Mouse (Mus musculus) forebrain, embryonic 16.5 days (tissue): Measurements from ENCODE around the gene Plin4. TPM values are rescaled to one million over a fixed set of nuclear protein-coding genes. Genes with fewer than 3 reads are reported as not detected.

Experiments used
- ATAC-seq: fragments of 200-750 bp; cut with Nextera tagmentation; 2 replicates; pipeline ENCODE4 v1.8.0; 2017; ENCODE audit warnings: mild to moderate bottlenecking, moderate library complexity
- H3K27ac ChIP-seq: fragments of 300-500 bp; sonication (generic); 2 replicates; pipeline ENCODE4 v1.5.1; 2014; ENCODE audit warnings: low read length, control low read depth
- H3K27me3 ChIP-seq: fragments of 300-500 bp; sonication (generic); replicated peaks from 2 replicates; pipeline ENCODE4 v1.6.1; 2014; ENCODE audit warnings: low read length; ENCODE audit not compliant: control insufficient read depth, insufficient read depth
- H3K36me3 ChIP-seq: fragments of 300-500 bp; sonication (generic); 2 replicates; pipeline ENCODE4 v1.6.1; 2014; ENCODE audit not compliant: control insufficient read depth, insufficient read depth
- H3K4me1 ChIP-seq: fragments of 300-500 bp; sonication (generic); replicated peaks from 2 replicates; pipeline ENCODE4 v1.6.1; 2014; ENCODE audit warnings: low read length; ENCODE audit not compliant: control insufficient read depth, insufficient read depth
- H3K4me2 ChIP-seq: fragments of 300-500 bp; sonication (generic); 2 replicates; pipeline ENCODE4 v1.6.1; 2014; ENCODE audit warnings: mild to moderate bottlenecking, low read length, control low read depth
- H3K4me3 ChIP-seq: fragments of 300-500 bp; sonication (generic); replicated peaks from 2 replicates; pipeline ENCODE4 v1.5.1; 2014; ENCODE audit warnings: mild to moderate bottlenecking, low read length, control low read depth
- H3K9ac ChIP-seq: fragments of 300-500 bp; sonication (generic); replicated peaks from 2 replicates; pipeline ENCODE4 v1.6.1; 2014; ENCODE audit warnings: low read depth, low read length, control low read depth
- H3K9me3 ChIP-seq: fragments of 300-500 bp; sonication (generic); 2 replicates; pipeline ENCODE4 v1.6.1; 2016; ENCODE audit warnings: low read length; ENCODE audit not compliant: control insufficient read depth
- WGBS: fragments of 180-500 bp; shearing (Covaris S2); extraction: QIAGEN DNeasy Blood & Tissue Kit; methylation state at CpG from one replicate; pipeline ENCODE4 v1.1.7; 2014; 5-methylcytosine and 5-hydroxymethylcytosine counted together
- polyA plus RNA-seq: library from polyadenylated mRNA; unstranded; fragments of >200 nt; fragmentation: Nextera tagmentation; extraction: Ambion mirVana; gene quantifications from 2 replicates; pipeline ENCODE4 v1.2.1, GENCODE M21; 2015

The Plin4 gene
- polyA plus RNA-seq: 0.09 and 0.14 TPM in 2 replicates

GRCm38 (mm10) chr17:56109219-56110051 is at the start of gene Plin4:
Gene Plin4, minus strand, starts transcription at chr17:56109803.
- ATAC-seq: no peak

GRCm38 (mm10) chr17:56153643-56154042 is 44.0 kb upstream of the Plin4 start:
- Histone ChIP-seq H3K4me1 (peaks cover 8% of the 10 kb centered on the region), H3K4me3 (no peak overlapping the region), H3K9ac (no peak overlapping the region), H3K27me3 (peaks cover 27% of the 10 kb centered on the region), H3K9me3 (no peaks in the 10 kb centered on the region), H3K27ac (no peak overlapping the region), H3K4me2 (no peak overlapping the region), H3K36me3 (no peaks in the 10 kb centered on the region)
- 24% methylated on average over 9 of the region's 9 CpGs for WGBS
- ATAC-seq: peak; percentile 36; the same call in 1 of the 2 replicates

More at GRCm38 (mm10) chr17:56109219-56110051, at the start of gene Plin4:
- WGBS: 67% methylated on average over 9 of the region's 10 CpGs
- Histone ChIP-seq H3K36me3 (no peaks in the 10 kb centered on the region), H3K27ac (no peak within 1 kb of the TSS), H3K9me3 (no peaks in the 10 kb centered on the region), H3K4me2 (no peak within 1 kb of the TSS), H3K27me3 (no peaks in the 10 kb centered on the region), H3K4me1 (no peaks in the 10 kb centered on the region), H3K9ac (no peak within 1 kb of the TSS), H3K4me3 (no peak within 1 kb of the TSS)

- H3K4me1 ChIP-seq: peaks cover 10% of the 10 kb centered on the region
- H3K9me3 ChIP-seq: no peaks in the 10 kb centered on the region
- no peak for ATAC-seq
- no peak overlapping the region for H3K4me3 ChIP-seq
- no peak overlapping the region for H3K27ac ChIP-seq
- WGBS: 43% methylated on average over 2 of the region's 2 CpGs
- H3K36me3 ChIP-seq: no peaks in the 10 kb centered on the region
- no peak overlapping the region for H3K9ac ChIP-seq
- H3K27me3 ChIP-seq: peaks cover 32% of the 10 kb centered on the region
- no peak overlapping the region for H3K4me2 ChIP-seq
Measured at GRCm38 (mm10) chr17:56149897-56150296, 40.3 kb upstream of the Plin4 start.

GRCm38 (mm10) chr17:56148790-56149618 is 39.4 kb upstream of the Plin4 start:
- peak; percentile 45 for ATAC-seq
- H3K4me2 ChIP-seq: peak overlapping the region; percentile 51
- H3K9me3 ChIP-seq: no peaks in the 10 kb centered on the region
- no peaks in the 10 kb centered on the region for H3K36me3 ChIP-seq
- peak overlapping the region; percentile 53 for H3K9ac ChIP-seq
- peaks cover 32% of the 10 kb centered on the region for H3K27me3 ChIP-seq
- peak overlapping the region; percentile 30 for H3K4me3 ChIP-seq
- 1% methylated on average over 30 of the region's 30 CpGs for WGBS
- H3K27ac ChIP-seq: no peak overlapping the region
- peaks cover 10% of the 10 kb centered on the region for H3K4me1 ChIP-seq

GRCm38 (mm10) chr17:56148280-56148679 is 38.7 kb upstream of the Plin4 start:
- 15% methylated on average over 9 of the region's 9 CpGs for WGBS
- ATAC-seq: no peak

GRCm38 (mm10) chr17:56147420-56147819 is 37.8 kb upstream of the Plin4 start:
- peaks cover 32% of the 10 kb centered on the region for H3K27me3 ChIP-seq

More at GRCm38 (mm10) chr17:56148280-56148679, 38.7 kb upstream of the Plin4 start:
- Histone ChIP-seq H3K9me3 (no peaks in the 10 kb centered on the region), H3K9ac (peak overlapping the region; percentile 53; the same call in 1 of the 2 replicates), H3K27ac (no peak overlapping the region), H3K27me3 (peaks cover 32% of the 10 kb centered on the region), H3K4me1 (peaks cover 10% of the 10 kb centered on the region), H3K4me2 (peak overlapping the region; percentile 51), H3K36me3 (no peaks in the 10 kb centered on the region), H3K4me3 (no peak overlapping the region)

GRCm38 (mm10) chr17:56146131-56146530 is 36.5 kb upstream of the Plin4 start:
- Histone ChIP-seq H3K9me3 (no peaks in the 10 kb centered on the region), H3K36me3 (no peaks in the 10 kb centered on the region), H3K27me3 (peaks cover 28% of the 10 kb centered on the region), H3K27ac (no peak overlapping the region), H3K4me2 (no peak overlapping the region), H3K4me3 (no peak overlapping the region), H3K9ac (no peak overlapping the region), H3K4me1 (peaks cover 20% of the 10 kb centered on the region)
- ATAC-seq: no peak
- WGBS: 20% methylated on average over 9 of the region's 9 CpGs

More at GRCm38 (mm10) chr17:56147420-56147819, 37.8 kb upstream of the Plin4 start:
- 70% methylated on average over 12 of the region's 12 CpGs for WGBS
- no peaks in the 10 kb centered on the region for H3K9me3 ChIP-seq
- no peaks in the 10 kb centered on the region for H3K36me3 ChIP-seq
- H3K4me1 ChIP-seq: peaks cover 12% of the 10 kb centered on the region
- H3K4me2 ChIP-seq: no peak overlapping the region
- no peak overlapping the region for H3K4me3 ChIP-seq
- no peak overlapping the region for H3K9ac ChIP-seq
- no peak overlapping the region for H3K27ac ChIP-seq
- no peak for ATAC-seq

GRCm38 (mm10) chr17:56144546-56144945 is 34.9 kb upstream of the Plin4 start:
- Histone ChIP-seq H3K9ac (no peak overlapping the region), H3K27me3 (peaks cover 20% of the 10 kb centered on the region), H3K36me3 (no peaks in the 10 kb centered on the region), H3K9me3 (no peaks in the 10 kb centered on the region), H3K4me1 (peaks cover 23% of the 10 kb centered on the region), H3K4me3 (no peak overlapping the region), H3K4me2 (no peak overlapping the region), H3K27ac (no peak overlapping the region)
- 66% methylated on average over 9 of the region's 9 CpGs for WGBS
- no peak for ATAC-seq
